Mouse (Mus musculus): Measurements from ENCODE around the gene Strn4.

The Strn4 gene

GRCm38 (mm10) chr7:16815351-16815941 lies at the start of gene Strn4:
Gene Strn4, plus strand, starts transcription at chr7:16815889.
- ATAC-seq (ENCODE audit: low TSS enrichment): no peak

DNA sequence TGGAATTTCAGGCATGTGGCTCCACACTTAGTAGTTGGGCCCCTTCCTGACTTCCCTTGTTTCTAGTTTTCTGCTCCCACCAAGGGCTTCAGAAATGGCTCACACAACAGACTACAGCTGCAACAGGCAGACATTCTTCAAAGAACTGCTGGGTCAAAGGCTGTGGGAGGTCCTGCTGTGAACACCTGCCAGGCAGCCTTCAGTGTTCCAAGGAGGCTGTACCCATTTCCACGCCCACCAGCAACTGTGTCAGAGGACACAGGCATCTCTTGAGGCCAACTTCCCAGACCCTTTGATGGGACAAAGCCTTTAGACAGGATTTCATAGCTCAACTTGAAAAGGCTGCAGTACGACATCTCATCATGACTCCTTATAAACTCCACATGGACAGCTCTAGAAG lies 49.2 kb upstream of the Strn4 start:
- ATAC-seq (ENCODE audit: low TSS enrichment): no peak

DNA sequence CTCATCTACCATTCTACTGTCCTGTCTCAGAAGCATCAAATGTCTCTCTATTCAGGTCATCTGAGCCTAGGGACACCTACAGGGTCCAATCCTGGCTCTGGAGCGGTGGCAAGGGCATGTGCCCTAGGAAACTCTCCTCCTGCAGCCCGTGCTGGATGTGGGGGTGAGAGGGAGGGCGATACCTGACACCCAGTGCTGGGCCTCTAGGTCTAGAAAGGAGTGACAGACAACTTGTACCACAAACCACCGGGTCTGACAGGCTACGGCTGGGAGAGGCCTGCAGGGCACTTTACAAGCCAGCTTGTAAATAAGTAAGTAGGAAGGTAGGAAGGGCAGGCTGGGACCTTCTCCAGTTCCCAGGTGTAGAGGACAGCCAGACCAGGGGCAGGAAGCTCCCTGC lies 39.8 kb upstream of the Strn4 start:
- no peak for ATAC-seq (ENCODE audit: low TSS enrichment)

DNA sequence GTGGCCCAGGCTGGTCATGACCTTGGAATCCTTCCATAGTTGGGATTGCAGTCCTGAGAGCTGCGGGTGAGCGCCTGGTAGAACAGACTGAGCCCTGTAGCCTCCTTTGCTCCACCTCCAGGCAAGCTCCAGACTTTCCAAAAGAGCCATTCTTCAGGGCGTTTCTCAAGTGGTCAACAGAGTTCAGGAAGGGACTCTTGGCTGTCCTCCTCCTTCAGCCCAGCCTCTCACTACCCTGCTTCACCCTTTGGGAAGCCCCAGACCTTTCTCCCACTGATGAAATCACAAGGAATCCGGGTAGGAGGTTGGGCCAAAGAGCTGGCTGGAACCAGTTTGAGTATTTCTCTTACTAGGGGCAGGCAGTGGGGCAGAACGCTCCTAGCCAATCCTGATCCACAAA lies 35.6 kb upstream of the Strn4 start:
- no peak for ATAC-seq (ENCODE audit: low TSS enrichment)

GRCm38 (mm10) chr7:16780825-16781554 lies 34.7 kb upstream of the Strn4 start, which contains the start of gene Slc1a5:
Gene Slc1a5, plus strand, starts transcription at chr7:16781340.
- peak; percentile 73 for ATAC-seq (ENCODE audit: low TSS enrichment)

GRCm38 (mm10) chr7:16781555-16781815 lies 34.2 kb upstream of the Strn4 start:
- no peak for ATAC-seq (ENCODE audit: low TSS enrichment)

DNA sequence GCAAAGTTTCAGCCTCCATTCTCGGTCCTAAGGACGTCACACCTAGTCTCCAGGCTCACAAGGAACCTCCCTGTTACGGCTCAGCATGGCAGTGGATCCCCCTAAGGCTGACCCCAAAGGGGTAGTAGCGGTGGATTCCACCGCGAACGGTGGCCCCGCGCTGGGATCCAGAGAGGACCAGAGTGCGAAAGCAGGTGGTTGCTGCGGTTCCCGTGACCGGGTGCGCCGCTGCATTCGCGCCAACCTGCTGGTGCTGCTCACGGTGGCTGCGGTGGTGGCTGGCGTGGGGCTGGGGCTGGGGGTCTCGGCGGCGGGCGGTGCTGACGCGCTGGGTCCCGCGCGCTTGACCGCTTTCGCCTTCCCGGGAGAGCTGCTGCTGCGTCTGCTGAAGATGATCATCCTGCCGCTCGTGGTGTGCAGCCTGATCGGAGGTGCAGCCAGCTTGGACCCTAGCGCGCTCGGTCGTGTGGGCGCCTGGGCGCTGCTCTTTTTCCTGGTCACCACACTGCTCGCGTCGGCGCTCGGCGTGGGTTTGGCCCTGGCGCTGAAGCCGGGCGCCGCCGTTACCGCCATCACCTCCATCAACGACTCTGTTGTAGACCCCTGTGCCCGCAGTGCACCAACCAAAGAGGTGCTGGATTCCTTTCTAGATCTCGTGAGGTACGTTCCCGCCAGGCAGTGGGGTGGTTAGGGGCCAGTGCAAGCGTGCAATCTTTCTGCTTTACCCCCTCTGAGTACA lies 33.7 kb upstream of the Strn4 start:
- ATAC-seq (ENCODE audit: low TSS enrichment): 0 out of 2 replicates have a peak, but pooled peaks have one; percentile 16

DNA sequence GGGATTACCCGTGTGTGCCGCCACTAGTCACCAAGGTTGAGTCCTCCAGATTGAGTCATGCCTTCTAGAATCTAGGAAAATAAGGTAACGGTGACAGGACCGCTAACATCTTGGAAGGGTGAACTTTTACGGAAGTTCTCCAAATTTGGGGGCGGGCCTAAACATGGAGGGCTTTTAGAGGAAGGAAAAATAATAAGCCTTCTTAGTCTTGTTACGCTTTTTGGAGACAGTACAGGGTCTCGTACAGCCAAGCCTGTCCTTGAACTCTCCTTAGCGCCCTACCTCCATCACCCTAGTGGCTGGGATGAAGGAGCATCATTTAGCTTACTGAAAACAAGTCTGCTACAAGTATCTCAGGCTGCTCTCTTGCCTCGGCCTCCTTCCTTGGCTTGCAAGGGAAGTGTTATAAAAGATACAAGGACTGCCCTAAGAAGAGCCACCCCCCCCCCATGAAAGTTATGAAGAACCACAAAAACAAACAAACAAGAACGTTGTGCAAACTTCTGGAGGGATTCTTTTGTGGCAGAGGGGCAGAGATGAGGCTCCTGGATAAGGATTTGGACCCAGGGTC lies 33.0 kb upstream of the Strn4 start:
- ATAC-seq (ENCODE audit: low TSS enrichment): no peak

DNA sequence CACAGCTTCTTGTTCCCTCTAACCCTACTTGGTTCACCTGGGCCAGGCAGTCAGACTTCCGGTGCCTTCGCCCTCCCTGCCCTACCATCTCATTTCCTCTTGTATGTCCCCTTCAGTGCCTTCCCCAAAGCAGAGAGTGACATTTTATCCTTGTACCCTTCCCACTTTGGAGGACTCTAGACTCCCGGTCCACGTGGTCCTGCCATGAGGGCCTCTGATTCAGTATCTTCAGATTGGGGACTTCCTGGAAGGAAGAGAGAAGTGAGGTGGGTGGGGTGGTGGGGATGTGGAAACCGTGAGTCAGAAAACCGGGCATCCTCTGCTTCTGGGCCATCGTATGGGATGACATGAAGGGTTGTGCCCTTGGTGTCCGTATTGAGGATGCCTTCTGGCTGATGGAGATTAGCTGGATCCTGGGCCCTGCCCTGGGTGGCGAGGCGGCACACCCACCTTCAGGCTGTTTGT lies 32.4 kb upstream of the Strn4 start:
- no peak for ATAC-seq (ENCODE audit: low TSS enrichment)

DNA sequence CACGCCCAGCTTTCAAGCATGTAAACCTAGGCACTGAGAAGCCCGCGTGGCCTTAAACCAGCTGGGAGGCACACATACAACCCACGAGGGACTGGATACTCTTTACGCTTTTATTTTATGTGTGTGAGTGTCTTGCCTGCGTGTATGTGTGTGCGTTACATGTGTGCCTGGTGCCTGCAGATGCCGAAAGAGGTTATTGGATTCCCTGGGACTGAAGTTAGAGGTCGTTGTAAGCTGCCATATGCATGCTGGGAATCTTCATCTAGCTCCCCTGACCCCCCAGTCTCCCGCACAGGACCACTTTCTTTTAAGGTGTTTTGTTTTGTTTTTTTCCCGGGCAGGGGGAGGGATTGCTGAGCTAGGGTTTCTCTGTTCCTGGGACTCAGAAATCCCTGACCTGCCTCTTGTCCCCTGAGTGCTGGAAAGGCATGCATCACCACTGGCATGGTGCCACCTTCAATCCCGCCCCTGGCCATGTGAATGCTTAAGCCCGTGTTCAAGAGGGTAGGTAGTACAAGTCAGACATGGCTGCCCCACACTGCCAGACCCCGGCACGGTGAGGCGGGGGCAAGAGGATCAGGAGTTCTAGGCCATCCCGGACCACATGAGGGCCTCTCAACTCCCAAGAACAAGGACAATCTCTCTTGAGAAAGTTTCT lies 31.8 kb upstream of the Strn4 start:
- ATAC-seq (ENCODE audit: low TSS enrichment): no peak

- ATAC-seq (ENCODE audit: low TSS enrichment): no peak
These were observed 31.2 kb upstream of the Strn4 start for GRCm38 (mm10) chr7:16784498-16784976.

DNA sequence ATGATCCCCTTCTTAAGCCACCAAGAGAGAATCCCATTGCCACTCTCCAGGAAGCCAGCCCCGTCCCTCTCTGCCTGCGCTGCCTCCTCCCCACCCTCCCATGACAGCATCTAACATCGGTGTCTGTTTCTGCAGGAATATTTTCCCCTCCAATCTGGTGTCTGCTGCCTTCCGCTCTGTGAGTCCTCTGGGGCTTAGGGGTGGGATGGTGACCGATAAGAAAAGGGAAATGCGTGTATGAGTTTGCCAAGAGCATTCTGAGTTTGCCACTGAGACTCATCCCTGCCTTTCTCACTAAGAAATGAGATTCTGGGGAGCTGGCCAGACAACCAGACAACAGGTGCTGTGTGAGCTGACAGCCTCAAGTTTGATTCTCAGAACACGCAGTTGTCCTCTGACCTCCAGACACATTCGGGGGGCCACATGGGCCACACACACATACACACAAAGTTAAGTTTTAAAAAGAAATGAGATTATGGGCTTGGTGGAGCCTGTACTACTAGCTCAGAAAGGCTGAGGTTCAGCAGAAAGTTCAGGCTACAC lies 30.1 kb upstream of the Strn4 start:
- ATAC-seq (ENCODE audit: low TSS enrichment): no peak

- no peak for ATAC-seq (ENCODE audit: low TSS enrichment)
These were observed 23.4 kb upstream of the Strn4 start for GRCm38 (mm10) chr7:16792316-16792715.

- no peak for ATAC-seq (ENCODE audit: low TSS enrichment)
These were observed 22.5 kb upstream of the Strn4 start for GRCm38 (mm10) chr7:16793010-16793725.

DNA sequence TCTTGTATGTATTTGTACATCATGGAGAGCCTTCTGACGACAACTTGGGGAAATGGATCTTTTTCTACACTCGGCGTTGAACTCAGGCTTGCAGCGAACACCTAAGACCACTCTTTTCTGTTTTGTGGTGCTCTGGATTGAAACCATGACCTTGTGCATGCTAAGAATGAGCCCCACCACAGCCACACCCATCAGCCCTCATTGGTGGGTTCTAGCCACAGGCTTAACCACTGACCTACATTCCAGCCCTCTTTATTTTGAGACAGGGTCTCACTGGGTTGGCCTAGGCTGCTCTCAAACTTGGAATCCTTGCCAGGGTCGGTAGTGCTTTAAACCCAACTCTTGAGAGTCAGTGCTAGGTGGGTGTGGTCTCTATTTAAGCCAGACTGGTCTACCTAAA lies 20.8 kb upstream of the Strn4 start:
- ATAC-seq (ENCODE audit: low TSS enrichment): no peak

DNA sequence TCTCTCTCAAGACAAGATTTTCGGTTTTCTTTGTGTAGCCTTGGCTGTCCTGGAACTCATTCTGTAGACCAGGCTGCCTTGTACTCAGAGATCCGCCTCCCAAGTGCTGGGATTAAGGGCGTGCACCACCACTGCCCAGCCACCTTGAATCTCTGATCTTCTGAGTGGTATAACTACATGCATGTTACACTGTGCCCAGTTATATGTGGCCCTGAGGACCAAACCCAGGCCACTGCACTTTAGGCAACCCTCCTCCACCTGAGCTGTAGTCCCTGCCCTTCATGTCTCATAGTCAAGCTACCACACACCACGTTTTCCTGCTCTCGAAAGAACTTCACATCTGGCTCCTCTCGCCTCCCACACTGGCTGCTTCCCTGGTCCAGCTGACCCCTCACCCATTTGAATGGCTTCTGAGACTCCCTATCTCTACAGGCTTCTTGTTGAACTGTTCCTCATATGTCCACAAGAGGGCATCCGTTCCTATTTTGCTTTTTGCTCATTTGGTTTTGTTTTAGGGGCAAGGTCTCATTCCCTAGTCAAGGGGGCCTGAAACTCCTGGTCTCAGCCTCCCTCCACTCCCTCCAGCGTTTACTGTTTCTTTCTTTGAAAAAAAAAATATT lies 11.2 kb upstream of the Strn4 start:
- ATAC-seq (ENCODE audit: low TSS enrichment): no peak

DNA sequence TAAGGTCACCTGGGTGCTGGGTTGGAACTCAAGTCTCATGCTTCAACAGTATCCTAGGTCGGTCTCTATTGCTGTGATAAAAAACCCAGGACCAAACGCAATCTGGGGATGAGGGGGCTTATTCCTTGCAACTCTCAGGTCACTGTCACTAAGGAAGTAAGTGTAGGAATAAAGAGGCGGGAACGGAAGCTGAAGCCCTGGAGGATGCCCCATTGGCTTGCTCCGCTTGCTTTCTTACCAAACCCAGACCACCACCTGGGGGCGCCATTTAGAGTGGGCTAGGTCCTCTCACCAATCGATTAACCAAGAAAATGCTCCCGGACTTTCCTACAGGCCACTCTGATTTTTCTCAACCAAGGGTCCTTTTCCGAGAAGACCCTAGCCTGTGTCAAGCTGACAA lies 7.8 kb upstream of the Strn4 start:
- no peak for ATAC-seq (ENCODE audit: low TSS enrichment)

DNA sequence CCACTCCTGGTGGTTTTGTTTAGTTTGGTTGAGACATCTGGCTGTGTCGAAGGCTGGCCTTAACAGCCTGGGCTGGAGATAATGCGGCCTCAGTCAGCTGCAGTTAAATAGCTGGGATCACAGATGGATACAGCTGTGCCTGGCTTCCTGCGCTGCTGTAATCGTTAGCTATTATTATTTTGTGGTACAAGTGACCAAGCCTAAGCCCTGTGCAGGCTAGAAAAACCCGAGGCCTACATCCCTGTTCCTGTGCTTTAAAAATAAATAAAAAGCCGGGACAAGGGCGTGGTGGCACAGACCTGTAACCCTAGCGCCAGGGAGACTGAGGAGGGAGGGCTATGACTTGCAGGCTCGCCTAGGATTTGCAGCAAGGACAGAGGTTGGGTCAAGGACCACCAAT lies 7.0 kb upstream of the Strn4 start:
- no peak for ATAC-seq (ENCODE audit: low TSS enrichment)

DNA sequence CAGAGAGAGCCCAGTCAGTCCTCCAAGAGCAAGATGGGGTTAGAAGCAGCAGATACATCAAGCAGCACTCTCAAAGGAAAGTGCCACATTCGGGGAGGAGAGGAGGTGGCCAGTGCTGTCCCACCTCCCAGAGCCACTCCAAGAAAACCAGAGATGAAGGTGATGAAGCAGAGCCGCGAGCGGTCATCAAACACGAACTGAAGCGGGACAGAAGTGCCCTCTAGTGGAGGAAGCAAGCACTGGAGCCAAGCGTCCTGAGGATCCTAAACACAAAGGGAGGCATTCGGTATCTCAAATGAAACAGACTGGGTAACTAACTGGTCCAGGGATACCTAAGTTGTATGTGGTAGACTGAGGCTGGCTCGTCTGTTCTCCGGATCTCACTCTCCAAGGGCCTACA lies 6.0 kb upstream of the Strn4 start:
- peak; percentile 58 for ATAC-seq (ENCODE audit: low TSS enrichment)

DNA sequence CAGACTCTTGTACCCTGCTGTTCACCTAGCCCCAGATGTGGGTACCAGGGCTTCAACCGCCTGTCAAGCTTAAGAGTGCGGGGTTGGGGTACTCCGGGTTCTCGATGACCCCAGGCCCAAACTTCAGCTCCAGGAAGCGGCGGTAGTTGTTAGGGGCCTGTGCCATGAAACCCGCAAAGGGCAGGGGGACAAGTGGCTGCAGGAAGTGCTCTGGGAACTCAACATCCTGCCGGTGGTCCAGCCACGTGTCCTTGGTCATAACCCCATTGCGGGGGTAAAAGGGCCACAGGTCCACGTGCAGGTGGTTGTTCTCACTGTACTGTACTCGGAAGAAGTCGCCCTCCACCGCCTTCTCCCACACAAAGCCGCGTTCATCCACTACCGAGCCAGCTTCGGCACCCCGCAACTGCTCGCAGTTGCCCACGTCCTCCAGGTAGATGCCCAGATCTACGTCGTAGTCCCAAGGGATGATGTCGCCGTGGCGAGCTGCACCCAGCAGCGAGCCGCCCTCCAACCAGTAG lies 5.2 kb upstream of the Strn4 start:
- peak; percentile 46 for ATAC-seq (ENCODE audit: low TSS enrichment)
